Mouse (Mus musculus) hindbrain, embryonic 16.5 days (tissue): ENCODE measurements around the gene Gm13288. TPM values are rescaled to one million over a fixed set of nuclear protein-coding genes. Genes with fewer than 3 reads are reported as not detected.
"Not testable (repeated sequence)": the region's sequence is repeated elsewhere in the genome, so short reads cannot be mapped to it uniquely, and the experiment has no call there.

Experiments
- ATAC-seq: fragments of 200-750 bp; cut with Nextera tagmentation; 2 replicates; pipeline ENCODE4 v1.8.0; 2017; ENCODE audit warnings: moderate TSS enrichment, moderate library complexity
- H3K27ac ChIP-seq: fragments of 300-500 bp; sonication (generic); 2 replicates; pipeline ENCODE4 v1.5.1; 2014; ENCODE audit warnings: low read depth, mild to moderate bottlenecking, control low read depth, low read length, moderate library complexity
- H3K27me3 ChIP-seq: fragments of 300-500 bp; sonication (generic); replicated peaks from 2 replicates; pipeline ENCODE4 v1.6.1; 2014; ENCODE audit warnings: low read length; ENCODE audit not compliant: control insufficient read depth, insufficient read depth
- H3K36me3 ChIP-seq: fragments of 300-500 bp; sonication (generic); 2 replicates; pipeline ENCODE4 v1.6.1; 2014; ENCODE audit warnings: mild to moderate bottlenecking, low read length, moderate library complexity, mixed read lengths; ENCODE audit not compliant: control insufficient read depth, insufficient read depth
- H3K4me1 ChIP-seq: fragments of 300-500 bp; sonication (generic); 2 replicates; pipeline ENCODE4 v1.6.1; 2014; ENCODE audit warnings: low read depth, low read length; ENCODE audit not compliant: control insufficient read depth, insufficient read depth
- H3K4me2 ChIP-seq: fragments of 300-500 bp; sonication (generic); 2 replicates; pipeline ENCODE4 v1.6.1; 2014; ENCODE audit warnings: mild to moderate bottlenecking, low read length, control low read depth, moderate library complexity
- H3K4me3 ChIP-seq: fragments of 300-500 bp; sonication (generic); 2 replicates; pipeline ENCODE4 v1.5.1; 2014; ENCODE audit warnings: mild to moderate bottlenecking, low read length, control low read depth, moderate library complexity
- H3K9ac ChIP-seq: fragments of 300-500 bp; sonication (generic); 2 replicates; pipeline ENCODE4 v1.6.1; 2014; ENCODE audit warnings: low read depth, mild to moderate bottlenecking, control low read depth, low read length, moderate library complexity
- H3K9me3 ChIP-seq: fragments of 300-500 bp; sonication (generic); 2 replicates; pipeline ENCODE4 v1.6.1; 2014; ENCODE audit warnings: mild to moderate bottlenecking, low read length, moderate library complexity; ENCODE audit not compliant: control insufficient read depth
- WGBS: fragments of 180-500 bp; shearing (Covaris S2); extraction: QIAGEN DNeasy Blood & Tissue Kit; methylation state at CpG from one replicate; pipeline ENCODE4 v1.1.7; 2014; 5-methylcytosine and 5-hydroxymethylcytosine counted together
- polyA plus RNA-seq: library from polyadenylated mRNA; unstranded; fragments of >200 nt; fragmentation: Nextera tagmentation; extraction: Ambion mirVana; gene quantifications from 2 replicates; pipeline ENCODE4 v1.2.1, GENCODE M21; 2015

The Gm13288 gene
- not detected in 2 replicates for polyA plus RNA-seq

GRCm38 (mm10) chr4:88805231-88805630 lies at the start of gene Gm13288:
TSS of gene Gm13288 (plus strand) at chr4:88805531.
- not testable (repeated sequence) for ATAC-seq
- no CpG with 5 or more reads among the region's 8 CpGs for WGBS

GRCm38 (mm10) chr4:88756581-88757513 lies 48.5 kb upstream of the Gm13288 start:
- H3K4me2 ChIP-seq, result peak overlapping the region; percentile 84
- not testable (repeated sequence) for H3K9me3 ChIP-seq, H3K27me3 ChIP-seq, H3K36me3 ChIP-seq, H3K4me1 ChIP-seq, ATAC-seq
- peak overlapping the region; percentile 58 for H3K9ac ChIP-seq
- 13% methylated on average over 28 of the region's 31 CpGs for WGBS
- H3K27ac ChIP-seq, result peak overlapping the region; percentile 79
- peak overlapping the region; percentile 47 for H3K4me3 ChIP-seq

More at GRCm38 (mm10) chr4:88805231-88805630, at the start of gene Gm13288:
- H3K27ac ChIP-seq, H3K36me3 ChIP-seq, H3K9me3 ChIP-seq, H3K27me3 ChIP-seq, H3K4me3 ChIP-seq, H3K9ac ChIP-seq, H3K4me1 ChIP-seq: not testable (repeated sequence)
- H3K4me2 ChIP-seq, result peak within 1 kb of the TSS; percentile 43

- H3K4me1 ChIP-seq, H3K27me3 ChIP-seq, H3K9me3 ChIP-seq, H3K36me3 ChIP-seq: not testable (repeated sequence)
- Histone ChIP-seq H3K27ac (peak overlapping the region; percentile 79), H3K4me3 (peak overlapping the region; percentile 47), H3K4me2 (peak overlapping the region; percentile 84), H3K9ac (peak overlapping the region; percentile 58)
- 0% methylated on average over 18 of the region's 21 CpGs for WGBS
- ATAC-seq, result peak; percentile 100
Observed at GRCm38 (mm10) chr4:88757628-88758031, 47.7 kb upstream of the Gm13288 start.

DNA sequence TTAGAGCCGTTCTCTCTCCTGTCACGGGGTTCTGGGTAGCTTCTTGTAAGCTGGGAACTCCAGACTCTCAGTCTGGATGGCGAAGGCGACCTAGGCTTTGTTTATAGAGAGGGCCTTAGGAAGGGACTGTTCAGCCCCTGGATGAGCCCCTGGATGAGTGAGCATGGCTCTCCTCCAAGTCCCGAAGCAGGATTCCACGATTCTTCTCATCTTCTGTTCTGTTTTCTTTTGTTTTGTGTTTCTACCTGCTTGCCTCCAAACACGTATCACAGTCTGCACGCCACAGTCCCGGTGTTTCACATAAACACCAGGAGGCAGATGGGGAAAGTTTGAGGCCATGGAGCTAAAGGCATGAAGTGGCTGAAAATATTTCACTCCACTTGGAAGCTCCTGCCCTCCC lies 46.6 kb upstream of the Gm13288 start:
- WGBS, result 91% methylated on average over 9 of the region's 9 CpGs
- not testable (repeated sequence) for H3K9ac ChIP-seq, ATAC-seq

GRCm38 (mm10) chr4:88759610-88760268 lies 45.6 kb upstream of the Gm13288 start, which contains the start of gene Gm13283:
TSS of gene Gm13283 (plus strand) at chr4:88760119.
- not testable (repeated sequence) for H3K36me3 ChIP-seq, H3K9ac ChIP-seq, H3K27me3 ChIP-seq, H3K9me3 ChIP-seq, H3K27ac ChIP-seq, H3K4me1 ChIP-seq, ATAC-seq
- H3K4me3 ChIP-seq, result peak within 1 kb of the TSS; percentile 37
- WGBS, result 30% methylated on average over 8 of the region's 14 CpGs
- H3K4me2 ChIP-seq, result peak within 1 kb of the TSS; percentile 57

More for the DNA sequence above, 46.6 kb upstream of the Gm13288 start:
- H3K4me1 ChIP-seq, H3K27me3 ChIP-seq, H3K9me3 ChIP-seq, H3K4me3 ChIP-seq, H3K27ac ChIP-seq, H3K36me3 ChIP-seq, H3K4me2 ChIP-seq: not testable (repeated sequence)

GRCm38 (mm10) chr4:88760431-88760830 lies 44.9 kb upstream of the Gm13288 start:
- H3K27me3 ChIP-seq, ATAC-seq, H3K4me1 ChIP-seq, H3K36me3 ChIP-seq, H3K27ac ChIP-seq, H3K9me3 ChIP-seq, H3K9ac ChIP-seq: not testable (repeated sequence)
- 1% methylated on average over 15 of the region's 28 CpGs for WGBS
- H3K4me3 ChIP-seq, result peak overlapping the region; percentile 37
- peak overlapping the region; percentile 57 for H3K4me2 ChIP-seq

- not testable (repeated sequence) for H3K36me3 ChIP-seq, H3K27me3 ChIP-seq, H3K9ac ChIP-seq, H3K4me2 ChIP-seq, ATAC-seq, H3K4me3 ChIP-seq, H3K9me3 ChIP-seq, H3K27ac ChIP-seq, H3K4me1 ChIP-seq
- 85% methylated on average over 6 of the region's 8 CpGs for WGBS
Observed at GRCm38 (mm10) chr4:88761776-88762175, 43.6 kb upstream of the Gm13288 start.

- not testable (repeated sequence) for H3K4me3 ChIP-seq, H3K4me2 ChIP-seq, H3K27ac ChIP-seq, H3K9ac ChIP-seq, H3K9me3 ChIP-seq, H3K27me3 ChIP-seq, H3K4me1 ChIP-seq, H3K36me3 ChIP-seq, ATAC-seq
- WGBS, result 59% methylated on average over 8 of the region's 9 CpGs
Observed at GRCm38 (mm10) chr4:88762341-88762740, 43.0 kb upstream of the Gm13288 start.

DNA sequence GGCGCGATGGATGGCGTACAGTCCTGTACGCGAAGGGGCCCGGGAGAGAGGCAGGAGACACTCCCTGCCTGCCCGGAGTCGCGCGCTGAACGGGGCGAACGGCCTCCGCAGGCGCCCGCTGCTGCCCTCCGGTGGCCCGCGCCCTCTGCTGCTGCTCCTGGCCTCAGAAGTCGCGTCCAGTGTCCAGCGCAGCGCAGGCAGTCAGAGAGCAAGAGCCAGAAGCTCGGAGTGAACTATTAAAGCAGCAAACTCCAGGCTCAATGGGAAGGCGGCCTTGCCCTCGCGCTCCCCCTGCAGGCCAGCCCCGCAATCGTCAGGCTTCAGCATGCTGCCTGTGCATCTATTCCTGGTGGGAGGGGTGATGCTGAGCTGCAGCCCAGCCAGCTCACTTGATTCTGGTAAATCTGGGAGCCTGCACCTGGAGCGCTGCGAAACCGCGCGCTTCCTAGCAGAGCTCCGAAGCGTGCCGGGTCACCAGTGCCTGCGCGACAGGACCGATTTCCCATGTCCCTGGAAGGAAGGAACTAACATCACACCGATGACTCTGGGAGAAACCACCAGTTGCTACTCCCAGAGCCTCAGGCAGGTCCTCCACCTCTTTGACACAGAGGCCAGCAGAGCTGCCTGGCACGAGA lies 41.8 kb upstream of the Gm13288 start:
- H3K27me3 ChIP-seq, H3K36me3 ChIP-seq, ATAC-seq, H3K9me3 ChIP-seq, H3K27ac ChIP-seq, H3K9ac ChIP-seq, H3K4me1 ChIP-seq: not testable (repeated sequence)
- WGBS, result 3% methylated on average over 18 of the region's 42 CpGs
- peak overlapping the region; percentile 40 for H3K4me3 ChIP-seq
- peak overlapping the region; percentile 60 for H3K4me2 ChIP-seq
